Mouse (Mus musculus) kidney, postnatal 0 days (tissue): Measurements from ENCODE around the gene Gm45713. TPM values are rescaled to one million over a fixed set of nuclear protein-coding genes. Genes with fewer than 3 reads are reported as not detected.
A peak's percentile ranks its signal among the peaks of the same experiment; 100 is the strongest.

Experiments
- ATAC-seq: fragments of 200-750 bp; cut with Nextera tagmentation; replicated peaks from 2 replicates; pipeline ENCODE4 v1.8.0; 2017; ENCODE audit warnings: low read depth, moderate number of reproducible peaks, moderate TSS enrichment, moderate library complexity; ENCODE audit not compliant: low FRiP score
- DNase-seq: peaks from one replicate; pipeline ENCODE4 v3.0.0-alpha.2; 2016; ENCODE audit warnings: low spot score
- H3K27ac ChIP-seq: fragments of 300-500 bp; sonication (generic); 2 replicates; pipeline ENCODE4 v1.5.1; 2014; ENCODE audit warnings: mild to moderate bottlenecking
- H3K27me3 ChIP-seq: fragments of 300-500 bp; sonication (generic); 2 replicates; pipeline ENCODE4 v1.6.1; 2014; ENCODE audit warnings: low read length, mixed read lengths; ENCODE audit not compliant: insufficient read depth
- H3K36me3 ChIP-seq: fragments of 300-500 bp; sonication (generic); 2 replicates; pipeline ENCODE4 v1.6.1; 2014; ENCODE audit warnings: low read length, mixed read lengths; ENCODE audit not compliant: insufficient read depth
- H3K4me1 ChIP-seq: fragments of 300-500 bp; sonication (generic); replicated peaks from 2 replicates; pipeline ENCODE4 v1.6.1; 2014; ENCODE audit warnings: antibody characterized with exemption, low read length, mixed read lengths; ENCODE audit not compliant: insufficient read depth
- H3K4me2 ChIP-seq: fragments of 300-500 bp; sonication (generic); 2 replicates; pipeline ENCODE4 v1.6.1; 2014; ENCODE audit warnings: mild to moderate bottlenecking, low read length, moderate library complexity, mixed read lengths
- H3K4me3 ChIP-seq: fragments of 300-500 bp; sonication (generic); replicated peaks from 2 replicates; pipeline ENCODE4 v1.5.1; 2014; ENCODE audit warnings: low read depth, low read length
- H3K9ac ChIP-seq: fragments of 300-500 bp; sonication (generic); 2 replicates; pipeline ENCODE4 v1.6.1; 2014; ENCODE audit warnings: low read depth, low read length
- H3K9me3 ChIP-seq: fragments of 300-500 bp; sonication (generic); replicated peaks from 2 replicates; pipeline ENCODE4 v1.6.1; 2016; ENCODE audit warnings: low read length, inconsistent platforms, mixed read lengths
- CTCF ChIP-seq: IDR thresholded peaks from 2 replicates; pipeline ENCODE4 v1.5.1; 2016; ENCODE audit warnings: antibody characterized with exemption, low read depth, mild to moderate bottlenecking, moderate library complexity
- WGBS: fragments of 180-500 bp; shearing (Covaris S2); extraction: QIAGEN DNeasy Blood & Tissue Kit; methylation state at CpG from one replicate; pipeline ENCODE4 v1.1.7; 2014; 5-methylcytosine and 5-hydroxymethylcytosine counted together
- polyA plus RNA-seq: library from polyadenylated mRNA; unstranded; fragments of >200 nt; fragmentation: Nextera tagmentation; extraction: Ambion mirVana; gene quantifications from 2 replicates; pipeline ENCODE4 v1.2.1, GENCODE M21; 2015

The Gm45713 gene
- polyA plus RNA-seq, 1 experiment from 2014 or later, result 1.3 TPM

- no peak overlapping the region for H3K4me2 ChIP-seq
- peaks cover 23% of the 10 kb centered on the region for H3K4me1 ChIP-seq
- 53% methylated on average over 8 of the region's 8 CpGs for WGBS
- no peak overlapping the region for H3K4me3 ChIP-seq
- H3K9ac ChIP-seq, result no peak overlapping the region
- H3K27me3 ChIP-seq, result no peaks in the 10 kb centered on the region
- H3K36me3 ChIP-seq, result no peaks in the 10 kb centered on the region
- DNase-seq (no peak), ATAC-seq (no peak)
- H3K27ac ChIP-seq, result no peak overlapping the region
- H3K9me3 ChIP-seq, result no peaks in the 10 kb centered on the region
- no peak for TF ChIP-seq CTCF
Observed at GRCm38 (mm10) chr7:45105491-45105890, 30.5 kb downstream of the Gm45713 start.

DNA sequence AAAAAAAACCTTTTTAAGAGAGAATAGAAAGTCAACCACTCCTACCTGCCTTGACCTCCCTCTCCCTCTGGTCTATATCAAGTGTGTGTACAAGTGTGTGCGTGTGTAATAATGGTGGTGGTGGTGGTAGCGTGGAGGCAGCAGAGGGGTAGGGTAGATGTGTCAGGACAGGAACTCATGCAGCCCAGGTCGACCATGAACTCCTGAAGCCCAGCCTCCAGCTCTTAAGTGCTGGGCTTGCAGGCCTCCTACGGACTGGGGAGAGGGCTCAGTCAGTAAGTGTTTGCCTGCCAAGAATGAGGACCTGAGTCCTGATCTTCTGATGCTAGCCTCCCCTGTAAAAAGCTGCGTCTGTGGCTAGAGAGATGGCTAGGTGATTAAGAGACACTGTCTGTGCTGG is 31.1 kb downstream of the Gm45713 start:
- Histone ChIP-seq H3K9ac (no peak overlapping the region), H3K36me3 (no peaks in the 10 kb centered on the region), H3K4me1 (peaks cover 23% of the 10 kb centered on the region), H3K27ac (no peak overlapping the region), H3K9me3 (no peaks in the 10 kb centered on the region), H3K4me3 (no peak overlapping the region), H3K27me3 (no peaks in the 10 kb centered on the region), H3K4me2 (no peak overlapping the region)
- WGBS, result 74% methylated on average over 5 of the region's 5 CpGs
- no peak for DNase-seq
- no peak for TF ChIP-seq CTCF
- ATAC-seq, result no peak

- no peak; the same call in 1 of the 2 replicates for TF ChIP-seq CTCF
- DNase-seq (peak; percentile 99), ATAC-seq (peak; percentile 95)
- Histone ChIP-seq H3K36me3 (no peaks in the 10 kb centered on the region), H3K27ac (peak within 1 kb of the TSS; percentile 93), H3K9ac (peak within 1 kb of the TSS; percentile 40), H3K4me2 (peak within 1 kb of the TSS; percentile 68), H3K9me3 (no peaks in the 10 kb centered on the region), H3K4me3 (peak within 1 kb of the TSS; percentile 47), H3K27me3 (no peaks in the 10 kb centered on the region), H3K4me1 (peaks cover 23% of the 10 kb centered on the region)
- WGBS, result 2% methylated on average over 7 of the region's 7 CpGs
Observed at GRCm38 (mm10) chr7:45103652-45104180, 32.3 kb downstream of the Gm45713 start, which contains the start of gene Fcgrt. Gene Fcgrt (minus strand): TSS chr7:45103851.

GRCm38 (mm10) chr7:45102940-45103585 is 33.0 kb downstream of the Gm45713 start:
- Histone ChIP-seq H3K4me1 (peaks cover 23% of the 10 kb centered on the region), H3K9me3 (no peaks in the 10 kb centered on the region), H3K4me3 (peak overlapping the region; percentile 47), H3K9ac (peak overlapping the region; percentile 14), H3K27ac (peak overlapping the region; percentile 93), H3K4me2 (peak overlapping the region; percentile 68), H3K36me3 (no peaks in the 10 kb centered on the region), H3K27me3 (no peaks in the 10 kb centered on the region)
- DNase-seq (peak; percentile 65), ATAC-seq (peak; percentile 64)
- 18% methylated on average over 9 of the region's 9 CpGs for WGBS
- no peak for TF ChIP-seq CTCF

DNA sequence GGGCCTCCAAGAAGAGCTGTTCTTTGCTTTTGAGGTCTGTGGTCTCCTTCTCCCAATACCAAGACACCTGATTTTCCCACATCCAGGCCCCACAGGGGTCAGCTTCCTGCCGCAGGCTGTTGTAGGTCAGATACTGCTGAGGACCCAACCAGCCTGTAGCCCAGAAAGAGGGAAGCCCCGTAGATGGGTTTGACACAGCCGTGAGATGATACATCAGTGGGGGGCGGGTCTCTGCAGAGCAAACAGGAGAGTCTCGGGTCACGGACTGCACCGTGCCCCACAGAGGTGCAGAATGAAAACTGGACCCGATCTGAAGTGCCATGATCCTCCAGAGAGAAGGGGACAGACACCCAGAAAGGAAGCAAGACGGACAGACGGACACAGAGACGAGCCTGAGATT is 33.6 kb downstream of the Gm45713 start:
- ATAC-seq (no peak), DNase-seq (no peak)
- Histone ChIP-seq H3K27me3 (no peaks in the 10 kb centered on the region), H3K27ac (peak overlapping the region; percentile 93), H3K36me3 (no peaks in the 10 kb centered on the region), H3K9me3 (no peaks in the 10 kb centered on the region), H3K4me1 (peaks cover 23% of the 10 kb centered on the region), H3K4me3 (peak overlapping the region; percentile 47), H3K9ac (peak overlapping the region; percentile 14), H3K4me2 (peak overlapping the region; percentile 68)
- no peak for TF ChIP-seq CTCF
- 57% methylated on average over 11 of the region's 11 CpGs for WGBS

- Histone ChIP-seq H3K36me3 (no peaks in the 10 kb centered on the region), H3K4me2 (no peak overlapping the region), H3K4me1 (peaks cover 23% of the 10 kb centered on the region), H3K27ac (no peak overlapping the region), H3K9ac (no peak overlapping the region), H3K27me3 (no peaks in the 10 kb centered on the region), H3K4me3 (no peak overlapping the region), H3K9me3 (no peaks in the 10 kb centered on the region)
- 65% methylated on average over 6 of the region's 6 CpGs for WGBS
- TF ChIP-seq CTCF, result no peak
- ATAC-seq (no peak), DNase-seq (no peak)
Observed at GRCm38 (mm10) chr7:45100046-45100445, 36.0 kb downstream of the Gm45713 start.
